Mouse (Mus musculus): ENCODE data around the gene Mrps36. TPM values are rescaled to one million over a fixed set of nuclear protein-coding genes. Genes with fewer than 3 reads are reported as not detected.
A peak's percentile ranks its signal among the peaks of the same experiment; 100 is the strongest.
"Not testable (repeated sequence)": the region's sequence is repeated elsewhere in the genome, so short reads cannot be mapped to it uniquely, and the experiment has no call there.

Gene Mrps36
- polyA plus RNA-seq, 1 experiment: 117 TPM

GRCm38 (mm10) chr13:100743346-100744035 lies 968 bp downstream of the Mrps36 start:
- peak overlapping the region; percentile 93 for H3K4me3 ChIP-seq (replicated peaks)
- peaks cover 36% of the 10 kb centered on the region for H3K4me1 ChIP-seq
- no peaks in the 10 kb centered on the region for H3K27me3 ChIP-seq (replicated peaks)
- no peaks in the 10 kb centered on the region for H3K9me3 ChIP-seq
- H3K36me3 ChIP-seq (replicated peaks; ENCODE audit: low read length): peaks cover 28% of the 10 kb centered on the region
- no peak; the same call in 2 of the 3 replicates for TF ChIP-seq GATA1 (IDR thresholded peaks at IDR 0.05; ENCODE audit: borderline replicate concordance, low read length)
- TF ChIP-seq FLI1 (IDR thresholded peaks at IDR 0.05; ENCODE audit: low read length): no peak

GRCm38 (mm10) chr13:100742831-100743230 lies 1.6 kb downstream of the Mrps36 start:
- no peak for TF ChIP-seq GATA1 (IDR thresholded peaks at IDR 0.05; ENCODE audit: borderline replicate concordance, low read length)
- TF ChIP-seq FLI1 (IDR thresholded peaks at IDR 0.05; ENCODE audit: low read length): no peak
- Histone ChIP-seq H3K27me3 (replicated peaks) (no peaks in the 10 kb centered on the region), H3K4me1 (peaks cover 36% of the 10 kb centered on the region), H3K4me3 (replicated peaks) (peak overlapping the region; percentile 73), H3K9me3 (no peaks in the 10 kb centered on the region), H3K36me3 (replicated peaks; ENCODE audit: low read length) (peaks cover 34% of the 10 kb centered on the region)

- no peak overlapping the region for H3K4me3 ChIP-seq (replicated peaks)
Observed at GRCm38 (mm10) chr13:100732756-100733155, 11.7 kb downstream of the Mrps36 start.

GRCm38 (mm10) chr13:100731462-100732046 lies 12.9 kb downstream of the Mrps36 start:
- H3K9me3 ChIP-seq; H3K27me3 ChIP-seq (replicated peaks): not testable (repeated sequence)
- Histone ChIP-seq H3K36me3 (replicated peaks; ENCODE audit: low read length) (peaks cover 39% of the 10 kb centered on the region), H3K4me1 (peaks cover 26% of the 10 kb centered on the region), H3K4me3 (replicated peaks) (peak overlapping the region; percentile 96)

More at GRCm38 (mm10) chr13:100732756-100733155, 11.7 kb downstream of the Mrps36 start:
- Histone ChIP-seq H3K36me3 (replicated peaks; ENCODE audit: low read length) (peaks cover 34% of the 10 kb centered on the region), H3K4me1 (peaks cover 18% of the 10 kb centered on the region), H3K9me3 (no peaks in the 10 kb centered on the region), H3K27me3 (replicated peaks) (no peaks in the 10 kb centered on the region)
- TF ChIP-seq FLI1 (IDR thresholded peaks at IDR 0.05; ENCODE audit: low read length): no peak
- TF ChIP-seq GATA1 (IDR thresholded peaks at IDR 0.05; ENCODE audit: borderline replicate concordance, low read length): no peak

GRCm38 (mm10) chr13:100730861-100731176 lies 13.6 kb downstream of the Mrps36 start, which contains the start of gene Cdk7:
TSS of gene Cdk7 (minus strand) at chr13:100730939.
- Histone ChIP-seq H3K4me3 (replicated peaks) (peak within 1 kb of the TSS; percentile 96), H3K27me3 (replicated peaks) (no peaks in the 10 kb centered on the region), H3K9me3 (no peaks in the 10 kb centered on the region), H3K4me1 (peaks cover 31% of the 10 kb centered on the region), H3K36me3 (replicated peaks; ENCODE audit: low read length) (peaks cover 38% of the 10 kb centered on the region)
- TF ChIP-seq GATA1 (IDR thresholded peaks at IDR 0.05; ENCODE audit: borderline replicate concordance, low read length): no peak
- peak; percentile 93 for TF ChIP-seq FLI1 (IDR thresholded peaks at IDR 0.05; ENCODE audit: low read length)

- H3K27me3 ChIP-seq (replicated peaks): no peaks in the 10 kb centered on the region
- peaks cover 42% of the 10 kb centered on the region for H3K36me3 ChIP-seq (replicated peaks; ENCODE audit: low read length)
- TF ChIP-seq FLI1 (IDR thresholded peaks at IDR 0.05; ENCODE audit: low read length) (no peak), GATA1 (IDR thresholded peaks at IDR 0.05; ENCODE audit: borderline replicate concordance, low read length) (no peak)
- peaks cover 35% of the 10 kb centered on the region for H3K4me1 ChIP-seq
- H3K4me3 ChIP-seq (replicated peaks): peak overlapping the region; percentile 96
- H3K9me3 ChIP-seq: no peaks in the 10 kb centered on the region
Observed at GRCm38 (mm10) chr13:100730153-100730860, 14.2 kb downstream of the Mrps36 start.

GRCm38 (mm10) chr13:100728530-100728929 lies 15.9 kb downstream of the Mrps36 start:
- H3K9me3 ChIP-seq: not testable (repeated sequence)
- peaks cover 53% of the 10 kb centered on the region for H3K4me1 ChIP-seq
- peaks cover 50% of the 10 kb centered on the region for H3K36me3 ChIP-seq (replicated peaks; ENCODE audit: low read length)

GRCm38 (mm10) chr13:100728086-100728485 lies 16.4 kb downstream of the Mrps36 start:
- Histone ChIP-seq H3K27me3 (replicated peaks) (no peaks in the 10 kb centered on the region), H3K9me3 (no peaks in the 10 kb centered on the region), H3K4me3 (replicated peaks) (peak overlapping the region; percentile 71), H3K36me3 (replicated peaks; ENCODE audit: low read length) (peaks cover 54% of the 10 kb centered on the region), H3K4me1 (peaks cover 53% of the 10 kb centered on the region)
- no peak for TF ChIP-seq FLI1 (IDR thresholded peaks at IDR 0.05; ENCODE audit: low read length)
- no peak for TF ChIP-seq GATA1 (IDR thresholded peaks at IDR 0.05; ENCODE audit: borderline replicate concordance, low read length)

More at GRCm38 (mm10) chr13:100728530-100728929, 15.9 kb downstream of the Mrps36 start:
- H3K27me3 ChIP-seq (replicated peaks): not testable (repeated sequence)
- peak overlapping the region; percentile 96 for H3K4me3 ChIP-seq (replicated peaks)

- Histone ChIP-seq H3K36me3 (replicated peaks; ENCODE audit: low read length) (peaks cover 79% of the 10 kb centered on the region), H3K9me3 (no peaks in the 10 kb centered on the region), H3K4me3 (replicated peaks) (no peak overlapping the region), H3K27me3 (replicated peaks) (no peaks in the 10 kb centered on the region), H3K4me1 (peaks cover 75% of the 10 kb centered on the region)
- TF ChIP-seq GATA1 (IDR thresholded peaks at IDR 0.05; ENCODE audit: borderline replicate concordance, low read length): no peak
- no peak for TF ChIP-seq FLI1 (IDR thresholded peaks at IDR 0.05; ENCODE audit: low read length)
Observed at GRCm38 (mm10) chr13:100725194-100725593, 19.3 kb downstream of the Mrps36 start.
